Mouse (Mus musculus) small intestine, adult 2 months (tissue): ENCODE measurements around the gene Plekhd1.
A peak's percentile ranks its signal among the peaks of the same experiment; 100 is the strongest.

Source experiments
- CTCF ChIP-seq: fragments of 200-500 bp; IDR thresholded peaks from 2 replicates; pipeline ENCODE4 v1.5.1; 2012; ENCODE audit warnings: low read depth, mild to moderate bottlenecking, control low read depth, inconsistent platforms, low read length, moderate library complexity, mixed read lengths; ENCODE audit not compliant: insufficient replicate concordance, insufficient read length; ENCODE audit errors: extremely low read depth
- POLR2A ChIP-seq: fragments of 200-500 bp; IDR thresholded peaks from 2 replicates; pipeline ENCODE4 v1.6.1; 2012; ENCODE audit warnings: low read depth, mild to moderate bottlenecking, control low read depth, inconsistent platforms, low read length, moderate library complexity

DNA sequence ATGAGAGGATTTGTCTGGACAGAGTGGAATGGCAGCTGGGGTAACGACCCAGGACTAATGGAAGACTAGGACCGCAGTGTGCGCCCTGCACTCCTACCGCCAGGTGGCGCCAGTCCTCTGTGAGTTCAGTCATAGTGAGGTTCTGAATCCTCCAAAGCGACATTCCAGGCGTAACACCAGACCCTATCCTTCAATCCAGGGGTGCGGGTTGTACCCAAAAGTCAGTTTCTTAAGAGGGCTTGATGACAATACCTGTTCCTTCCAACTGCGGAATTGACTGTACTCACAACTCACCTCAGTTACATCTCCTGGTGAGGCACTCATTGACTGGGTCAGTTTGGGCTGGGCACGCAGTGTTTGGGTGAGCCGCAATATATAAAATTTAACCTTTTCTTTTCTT is 77.3 kb downstream of the Plekhd1 start:
- peak; percentile 98 for TF ChIP-seq CTCF
- TF ChIP-seq POLR2A: no peak
